Mouse (Mus musculus) frontal cortex, postnatal 36 days (tissue): ENCODE data around the gene Zbed4.
A peak's percentile ranks its signal among the peaks of the same experiment; 100 is the strongest.
"Not testable (repeated sequence)": the region's sequence is repeated elsewhere in the genome, so short reads cannot be mapped to it uniquely, and the experiment has no call there.

Experiments
- DNase-seq, 2 experiments: peaks; one replicate each; pipeline ENCODE4 v3.0.0; 2022; ENCODE audit warnings: low spot score in 2 of 2

Zbed4 gene

DNA sequence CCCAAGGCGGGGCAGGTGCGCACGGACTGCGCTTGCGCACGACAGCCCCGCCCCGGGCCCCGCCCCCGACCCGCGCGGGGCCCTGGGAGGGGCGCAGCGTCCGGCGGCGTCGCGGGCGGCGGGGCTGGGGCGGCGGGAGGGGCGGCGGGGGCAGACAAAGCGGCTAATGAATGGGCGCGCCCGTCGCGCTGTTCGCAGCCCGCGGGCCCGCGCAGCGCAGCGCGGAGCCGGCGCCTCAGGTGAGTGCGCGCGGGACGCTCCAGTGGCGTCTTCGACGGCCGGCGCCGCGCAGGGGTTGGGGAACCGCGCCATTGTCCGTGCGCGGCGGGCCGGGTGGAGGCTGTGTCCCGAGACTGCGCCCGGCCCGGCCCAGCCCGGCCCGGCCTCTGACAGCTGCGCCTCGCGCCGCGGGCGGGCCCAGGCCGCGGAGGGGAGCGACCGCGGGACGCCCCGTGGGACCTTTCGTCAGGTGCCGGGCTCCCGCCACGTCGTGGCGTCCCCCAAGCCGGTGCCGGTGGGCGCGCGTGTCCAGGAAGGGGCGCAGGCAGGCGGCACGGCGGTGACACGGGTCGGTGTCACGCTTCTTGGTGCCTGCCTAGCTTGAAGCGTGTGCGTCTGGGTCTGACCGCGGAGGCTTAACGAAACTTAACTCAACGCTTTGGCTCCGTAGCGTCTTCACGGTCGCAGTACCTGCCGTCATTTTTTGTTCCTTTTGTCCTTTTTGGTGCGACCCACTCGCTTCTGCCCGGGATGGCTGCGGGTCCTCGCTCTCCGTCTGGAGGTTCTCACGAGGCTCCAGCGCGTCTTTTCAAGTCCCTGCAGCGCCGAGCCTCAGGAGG is at the start of gene Zbed4:
Zbed4 (plus strand) TSS at position 97 of the 839 bp plus-strand sequence.
- peak; percentile 24 to 29 for DNase-seq

DNA sequence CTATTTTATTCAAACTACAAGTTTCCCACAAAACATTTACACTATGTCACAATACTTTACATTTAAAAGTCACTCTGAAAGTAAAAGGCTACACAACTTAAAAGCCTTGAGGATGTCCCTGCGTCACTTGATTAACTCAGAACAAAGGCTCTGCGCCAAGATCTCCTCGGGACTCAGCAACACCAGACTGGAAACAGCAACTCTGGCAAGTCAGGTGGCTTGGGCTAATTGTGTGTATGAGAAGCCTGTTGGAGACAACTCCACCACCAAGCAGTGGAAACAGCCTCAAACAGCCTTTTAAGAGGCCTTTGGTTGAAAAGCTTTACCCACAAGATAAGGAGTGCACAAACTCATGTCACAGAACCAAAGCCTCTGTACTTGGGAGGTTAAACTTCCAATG is 49.0 kb upstream of the Zbed4 start:
- DNase-seq: no peak

DNA sequence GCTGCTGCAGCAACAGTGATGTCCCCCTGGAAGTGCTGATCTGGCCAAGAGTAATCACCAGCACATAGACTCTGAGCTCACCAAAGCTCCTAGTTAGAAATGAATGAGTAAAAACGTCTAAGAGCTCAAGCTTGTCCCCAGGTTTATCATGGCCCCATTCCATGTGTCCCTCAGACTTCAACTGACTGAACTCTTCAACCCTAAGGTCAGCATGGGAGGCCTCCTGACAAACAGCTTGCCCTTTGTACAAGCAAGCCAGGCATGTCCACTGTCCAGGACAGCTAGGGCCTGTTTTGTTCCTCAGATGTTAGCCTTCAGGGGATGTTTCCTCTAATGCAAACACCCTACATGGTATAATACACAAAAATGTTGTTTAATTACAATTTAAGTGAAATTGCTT is 47.2 kb upstream of the Zbed4 start:
- DNase-seq: no peak

DNA sequence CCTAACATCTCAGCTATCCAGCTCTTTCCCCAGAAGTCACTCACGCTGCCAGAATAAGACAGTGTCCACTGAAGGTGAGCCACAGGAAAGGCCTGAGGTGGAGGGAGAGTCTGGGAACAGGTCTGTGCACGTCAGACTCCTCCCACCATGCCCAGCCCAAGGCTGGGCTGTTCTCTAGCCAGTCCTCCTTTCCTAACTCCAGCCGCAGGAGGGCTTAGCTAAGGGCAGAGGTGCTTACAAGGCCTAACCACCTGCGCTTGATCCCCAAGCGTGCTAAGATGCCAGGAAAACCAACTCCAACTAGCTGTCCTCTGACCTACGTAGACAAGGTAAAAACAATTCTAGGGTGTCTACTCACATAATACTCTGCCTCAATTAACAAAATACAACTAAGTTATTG is 45.1 kb upstream of the Zbed4 start:
- DNase-seq: no peak

DNA sequence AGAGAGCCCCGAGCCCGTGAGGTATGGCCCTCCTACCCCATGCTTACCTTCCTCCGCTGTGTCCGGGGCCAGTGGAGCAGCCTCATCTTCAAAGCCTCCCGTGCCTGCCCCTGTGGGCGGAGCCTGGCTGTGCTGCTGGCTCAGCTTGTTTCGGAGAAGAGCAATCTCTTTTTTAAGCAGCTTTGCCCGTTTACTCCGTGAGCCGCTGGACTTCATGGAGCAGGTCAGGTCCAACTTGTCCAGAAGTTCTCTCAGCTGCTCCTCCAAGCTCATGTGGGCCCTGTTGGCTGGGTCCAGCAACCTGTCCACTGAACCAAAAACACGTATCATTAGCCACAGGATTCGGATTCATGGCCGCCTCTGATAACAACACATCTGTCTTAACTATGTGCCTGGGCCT is 44.5 kb upstream of the Zbed4 start:
- DNase-seq: not testable (repeated sequence)

DNA sequence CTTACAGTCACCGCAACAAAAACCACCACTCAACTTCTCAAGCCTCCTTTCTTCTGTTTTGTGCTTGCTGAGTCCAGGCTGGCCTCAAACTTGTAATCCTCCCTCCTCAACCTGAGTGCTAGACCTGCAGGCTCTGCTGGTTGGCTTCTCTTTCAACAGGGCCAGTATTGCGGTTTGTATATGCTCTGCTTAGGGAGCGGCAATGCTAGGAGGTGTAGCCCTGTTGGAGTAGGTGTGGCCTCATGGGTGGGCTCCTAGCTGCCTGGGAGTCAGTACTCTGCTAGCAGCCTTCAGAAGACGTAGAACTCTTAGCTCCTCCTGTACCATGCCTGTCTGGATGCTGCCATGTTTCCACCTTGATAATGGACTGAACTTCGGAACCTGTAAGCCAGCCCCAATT is 43.3 kb upstream of the Zbed4 start:
- DNase-seq: no peak

DNA sequence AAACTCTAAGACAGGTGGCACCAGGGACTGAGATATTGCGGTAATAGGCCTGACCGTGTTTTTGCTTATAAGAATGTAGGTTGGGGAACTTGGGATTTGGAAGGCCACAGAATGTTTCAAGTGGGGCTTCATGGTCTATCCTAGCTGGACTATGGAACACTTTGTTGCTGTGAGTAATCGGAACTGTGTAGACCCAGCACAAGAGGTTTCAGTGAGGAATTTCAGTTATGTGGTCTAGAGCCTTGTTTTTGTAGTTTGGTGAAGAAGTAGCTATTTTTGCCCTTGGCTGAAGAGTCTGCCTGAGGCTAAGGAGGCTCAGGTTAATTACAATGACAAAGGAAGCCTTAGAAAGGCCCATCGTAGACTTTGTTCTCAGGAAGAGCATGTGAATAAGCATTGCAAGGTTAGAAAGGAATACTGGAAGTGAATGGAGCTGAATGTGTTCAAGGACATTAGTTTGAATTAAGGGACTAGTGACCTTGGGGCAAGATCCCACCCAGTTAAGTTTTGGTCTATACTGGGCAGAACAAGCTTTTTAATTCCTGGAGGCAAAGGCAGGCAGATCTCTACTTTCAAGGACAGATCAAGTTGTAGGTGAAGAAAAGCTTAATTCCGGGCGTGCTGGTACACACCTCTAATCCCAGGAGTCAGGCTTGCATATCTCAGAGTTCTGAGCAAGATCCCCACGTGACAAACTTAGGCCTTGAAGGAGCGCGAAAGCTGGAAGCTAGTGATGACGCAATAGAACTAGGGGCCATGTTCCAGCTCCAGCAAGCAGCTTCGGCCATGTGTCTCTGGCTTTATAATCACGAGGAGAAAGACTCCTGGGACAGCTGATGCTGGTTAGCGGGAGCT is 42.6 kb upstream of the Zbed4 start:
- no peak for DNase-seq

DNA sequence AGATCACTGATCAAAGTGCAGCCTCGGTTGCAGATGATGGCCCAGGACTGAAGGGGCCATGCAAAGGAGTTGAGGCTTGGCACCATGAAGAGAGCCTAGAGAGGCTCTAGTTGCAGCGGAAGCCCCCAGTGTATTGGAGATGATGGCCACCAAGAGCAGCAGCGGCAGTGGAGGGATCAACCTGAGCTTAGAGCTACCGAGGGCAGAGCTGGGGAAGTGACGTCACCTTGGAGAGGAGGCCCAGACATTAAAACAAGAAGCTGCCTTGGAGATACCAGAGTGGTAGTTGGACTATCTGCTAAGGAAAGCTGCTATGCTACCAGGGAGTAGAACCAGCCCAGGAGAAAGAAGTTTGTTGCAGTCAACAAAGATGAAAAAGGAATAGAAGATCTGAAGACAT is 41.6 kb upstream of the Zbed4 start:
- no peak for DNase-seq

DNA sequence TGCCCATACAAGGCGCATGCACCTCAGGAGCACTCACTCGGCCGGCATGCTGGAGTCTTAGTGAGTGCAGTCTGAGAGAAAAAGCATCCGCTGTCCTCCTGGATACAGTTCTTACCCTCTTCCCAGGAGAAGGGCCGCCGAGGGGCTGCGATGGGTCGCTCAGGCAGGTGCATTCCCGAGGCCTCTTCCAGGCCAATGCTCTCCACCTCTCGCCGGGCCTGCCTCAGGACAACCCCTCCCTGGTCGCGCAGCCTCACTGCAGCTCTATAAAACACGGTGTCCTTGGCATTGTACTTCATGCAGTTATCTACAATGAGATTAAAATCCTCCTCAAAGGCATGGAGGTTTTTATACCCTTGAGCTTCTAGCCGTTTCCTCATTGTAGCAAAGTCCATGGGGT is 39.0 kb upstream of the Zbed4 start:
- no peak for DNase-seq

DNA sequence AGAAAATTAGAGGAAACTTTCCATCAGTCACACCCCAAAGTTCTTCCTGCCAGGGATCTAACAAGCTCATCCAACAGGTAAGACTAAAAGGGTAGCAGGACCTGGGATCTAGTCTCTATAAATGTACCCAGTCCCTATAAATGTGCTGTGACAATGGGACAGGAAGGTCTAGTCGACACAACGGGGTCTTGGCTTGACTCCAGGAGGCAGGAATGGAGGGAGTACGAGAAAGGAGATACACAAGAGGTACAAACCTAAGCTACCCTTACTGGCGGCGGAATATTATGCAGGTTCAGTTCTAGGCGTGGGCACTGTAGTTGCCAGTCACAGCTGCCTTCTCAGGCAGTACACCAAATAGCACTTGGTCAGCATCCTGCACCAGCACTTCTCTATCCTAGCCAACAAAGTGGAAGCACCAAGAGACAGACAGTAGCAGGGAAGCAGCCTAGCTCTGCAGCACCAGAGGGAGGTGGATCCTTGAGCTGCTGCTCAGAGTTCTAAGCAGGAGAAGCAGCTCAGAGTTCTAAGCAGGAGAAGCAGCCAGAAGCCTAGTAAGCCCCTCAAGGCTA is 37.4 kb upstream of the Zbed4 start:
- DNase-seq: no peak

DNA sequence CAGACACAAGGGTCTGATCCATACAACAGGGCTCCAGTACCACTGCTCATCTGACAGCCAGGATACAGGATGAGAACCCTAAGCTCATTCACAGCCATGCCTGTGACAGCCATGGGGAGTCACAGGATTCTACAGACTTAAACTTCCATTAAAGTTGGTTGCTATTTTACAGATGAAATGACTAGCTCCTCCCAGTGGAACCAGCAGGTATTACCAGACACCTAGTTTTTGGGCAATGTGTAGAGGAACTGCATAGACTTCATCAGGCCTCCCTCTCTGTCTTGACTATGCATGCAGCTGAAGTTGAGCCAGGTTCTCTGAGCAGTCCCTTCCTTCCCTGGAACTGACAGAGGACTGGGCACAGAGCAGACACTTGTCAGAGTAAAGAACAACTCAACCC is 35.1 kb upstream of the Zbed4 start:
- DNase-seq: peak in 1 of 2 experiments; percentile 39

DNA sequence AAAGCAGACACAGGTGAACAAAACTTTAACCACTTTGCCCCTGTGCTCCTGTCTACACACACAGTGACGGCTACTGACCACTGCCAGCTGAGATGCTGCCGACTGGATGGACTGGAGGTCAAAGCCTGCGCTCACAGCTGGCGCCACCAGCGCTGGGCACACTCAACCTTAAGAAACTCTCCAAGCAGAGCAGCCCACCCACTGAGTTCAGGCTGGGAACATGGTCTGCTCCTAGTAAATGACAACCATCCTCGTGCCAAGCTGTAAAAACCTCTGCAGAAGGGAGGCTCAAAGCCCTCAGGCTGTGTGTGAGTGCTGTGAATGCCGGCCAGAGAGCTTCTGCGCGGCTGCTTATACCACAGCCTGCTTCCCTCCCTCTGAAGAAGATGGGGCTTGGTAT is 34.2 kb upstream of the Zbed4 start:
- DNase-seq: no peak

DNA sequence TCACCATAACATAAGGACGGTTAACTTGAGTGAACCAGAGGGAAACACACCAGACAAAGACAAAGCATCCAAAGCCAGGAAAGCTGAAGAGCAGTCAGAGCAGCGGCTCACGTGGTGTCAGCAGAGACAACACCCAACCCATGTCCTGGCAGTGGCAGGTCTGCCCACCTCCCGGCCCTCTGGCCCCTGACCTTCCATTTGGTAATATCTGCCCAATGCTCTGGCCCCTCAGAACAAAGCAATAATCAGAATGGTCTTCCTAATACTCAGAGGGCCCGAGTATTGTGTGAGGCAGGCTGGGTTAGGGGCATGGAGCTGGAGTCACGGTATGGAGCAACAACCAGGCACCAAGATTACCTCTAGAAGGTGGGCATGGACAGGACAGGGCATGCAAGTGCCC is 28.3 kb upstream of the Zbed4 start:
- DNase-seq: no peak

DNA sequence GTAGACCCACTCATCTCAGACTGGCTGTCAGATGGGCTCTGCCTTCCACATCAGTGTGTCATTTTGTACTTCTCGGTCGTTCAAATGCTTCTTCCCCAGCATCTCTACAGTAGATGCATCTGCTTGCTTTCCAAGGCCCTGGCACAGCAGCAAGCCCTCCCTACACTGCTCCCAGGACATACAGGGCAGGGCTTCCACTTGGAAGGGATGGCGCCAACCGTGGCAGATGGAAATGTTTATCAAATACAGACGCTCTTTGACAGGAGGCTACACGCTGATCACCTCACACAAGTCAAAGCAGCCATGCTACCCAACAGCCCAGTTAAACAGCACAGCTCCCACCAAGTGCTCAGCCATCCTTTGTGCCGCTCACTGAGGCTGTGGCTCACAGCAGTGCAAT is 27.1 kb upstream of the Zbed4 start:
- DNase-seq: no peak

DNA sequence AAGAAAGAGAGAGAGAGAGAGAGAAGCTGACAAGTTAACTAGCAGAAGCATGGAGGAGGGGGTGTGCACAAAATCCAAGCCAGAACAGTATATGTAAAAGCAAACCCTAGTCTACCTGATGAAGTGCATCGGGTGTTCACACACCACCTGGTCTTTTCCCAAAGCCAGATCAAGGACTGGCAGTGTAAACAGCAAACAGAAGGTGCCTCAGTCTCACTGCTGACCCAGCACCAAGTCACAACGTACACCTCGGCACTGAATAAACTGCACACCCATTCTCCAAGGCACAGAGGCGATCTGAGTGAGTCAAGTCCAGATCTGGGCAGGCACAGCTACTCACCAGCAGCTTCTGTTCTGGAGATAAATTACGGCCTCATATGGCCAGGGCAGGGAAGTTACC is 26.4 kb upstream of the Zbed4 start:
- DNase-seq: no peak

DNA sequence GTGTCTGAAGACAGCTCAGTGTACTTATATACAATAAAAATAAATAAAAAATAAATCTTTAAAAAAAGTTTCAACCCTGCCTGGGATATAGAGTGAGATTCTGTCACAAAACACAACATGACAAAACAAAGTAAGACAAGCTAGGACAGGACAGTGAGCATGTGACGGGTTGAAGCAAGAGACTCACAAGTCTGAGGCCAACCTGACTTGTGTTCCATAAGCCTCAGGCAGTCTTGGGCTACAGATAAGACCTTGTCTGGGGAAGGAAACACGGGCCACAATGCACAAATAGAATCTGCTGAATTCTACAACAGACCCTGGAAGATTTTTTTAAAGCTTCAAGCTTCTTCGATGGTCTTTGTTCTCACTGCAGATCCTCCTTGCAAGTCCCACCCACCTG is 24.3 kb upstream of the Zbed4 start:
- DNase-seq: no peak

DNA sequence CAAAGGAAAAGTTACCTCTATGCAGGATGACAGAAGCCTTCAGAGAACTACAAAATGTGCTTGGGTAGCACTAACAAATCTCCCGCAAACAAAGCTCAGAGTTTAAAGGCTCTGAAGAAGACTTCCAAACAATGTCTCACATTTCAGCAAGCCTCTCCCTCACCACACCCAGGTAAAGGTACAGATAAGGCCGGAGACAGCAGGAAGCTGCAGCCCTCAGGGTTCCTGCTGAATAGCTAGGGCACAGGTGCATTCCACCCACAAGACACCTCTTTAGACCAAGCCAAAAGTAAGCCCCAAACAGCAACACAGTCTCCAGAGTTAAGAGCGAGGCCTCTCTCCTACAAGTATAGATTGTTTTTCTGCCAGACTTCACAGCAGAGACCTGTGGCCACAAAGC is 20.7 kb upstream of the Zbed4 start:
- no peak for DNase-seq

DNA sequence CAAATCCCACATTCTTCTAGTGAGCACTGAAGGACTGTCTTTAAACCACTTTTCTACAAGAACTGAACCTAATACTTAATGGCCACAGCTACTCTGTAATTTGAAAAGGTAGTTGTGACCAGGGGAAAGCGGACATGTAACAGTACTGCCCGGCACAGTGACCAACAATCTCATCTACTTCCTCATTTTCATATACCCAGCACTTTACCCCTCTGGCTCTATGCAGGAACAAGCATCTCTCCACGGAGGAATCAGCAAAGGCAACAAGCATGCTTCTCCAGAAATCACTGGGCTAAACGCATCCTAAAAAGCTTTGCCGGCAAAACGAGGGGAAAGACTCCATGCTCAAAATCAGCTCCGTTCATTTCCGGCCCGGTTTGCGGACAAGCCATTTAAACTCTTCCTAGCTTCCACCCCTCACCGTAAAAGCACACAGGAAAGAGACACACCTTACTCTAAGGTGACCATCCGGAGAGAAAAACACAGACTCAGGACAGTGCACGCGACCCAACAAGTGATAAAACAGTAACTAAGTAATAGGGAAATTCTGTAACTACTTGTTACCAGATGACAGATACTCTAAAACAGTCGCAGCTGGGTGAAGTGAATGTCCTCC is 18.9 kb upstream of the Zbed4 start:
- DNase-seq: no peak

DNA sequence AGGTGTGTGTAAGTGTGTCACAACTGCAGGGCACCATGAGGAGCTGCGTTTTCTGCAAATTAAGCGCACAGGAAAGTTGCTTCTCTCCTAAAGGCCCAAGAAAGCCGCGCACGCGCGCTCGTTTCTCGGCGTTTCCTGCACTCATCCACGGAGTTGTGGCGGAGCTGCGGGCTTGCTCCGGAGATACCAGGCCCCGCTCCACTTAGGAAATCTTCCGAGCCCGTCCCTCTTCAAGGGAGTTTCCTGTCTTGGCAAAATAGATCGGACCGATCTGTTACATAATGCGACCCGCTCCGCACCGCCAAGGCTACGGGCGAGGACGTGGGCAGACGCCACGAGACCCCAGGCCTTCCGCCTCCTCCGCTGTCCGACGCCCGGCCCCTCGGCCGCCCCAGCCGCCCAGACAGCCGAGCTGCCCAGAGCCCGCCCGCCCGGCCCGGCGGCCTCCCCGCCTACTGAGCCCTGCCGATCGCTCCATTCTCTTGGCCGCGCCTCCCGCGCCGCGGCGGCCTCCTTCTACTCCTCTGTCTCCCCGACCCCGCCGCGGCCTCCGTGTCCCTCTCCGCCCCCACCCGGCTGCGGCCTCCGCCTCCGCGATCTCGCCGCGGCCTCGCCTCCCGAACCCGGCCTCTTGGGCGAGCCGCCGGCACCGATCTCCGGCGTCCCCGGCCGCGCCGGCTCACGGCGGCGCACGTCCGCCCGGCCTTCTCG is 18.3 kb upstream of the Zbed4 start:
- peak; percentile 58 to 70 for DNase-seq

DNA sequence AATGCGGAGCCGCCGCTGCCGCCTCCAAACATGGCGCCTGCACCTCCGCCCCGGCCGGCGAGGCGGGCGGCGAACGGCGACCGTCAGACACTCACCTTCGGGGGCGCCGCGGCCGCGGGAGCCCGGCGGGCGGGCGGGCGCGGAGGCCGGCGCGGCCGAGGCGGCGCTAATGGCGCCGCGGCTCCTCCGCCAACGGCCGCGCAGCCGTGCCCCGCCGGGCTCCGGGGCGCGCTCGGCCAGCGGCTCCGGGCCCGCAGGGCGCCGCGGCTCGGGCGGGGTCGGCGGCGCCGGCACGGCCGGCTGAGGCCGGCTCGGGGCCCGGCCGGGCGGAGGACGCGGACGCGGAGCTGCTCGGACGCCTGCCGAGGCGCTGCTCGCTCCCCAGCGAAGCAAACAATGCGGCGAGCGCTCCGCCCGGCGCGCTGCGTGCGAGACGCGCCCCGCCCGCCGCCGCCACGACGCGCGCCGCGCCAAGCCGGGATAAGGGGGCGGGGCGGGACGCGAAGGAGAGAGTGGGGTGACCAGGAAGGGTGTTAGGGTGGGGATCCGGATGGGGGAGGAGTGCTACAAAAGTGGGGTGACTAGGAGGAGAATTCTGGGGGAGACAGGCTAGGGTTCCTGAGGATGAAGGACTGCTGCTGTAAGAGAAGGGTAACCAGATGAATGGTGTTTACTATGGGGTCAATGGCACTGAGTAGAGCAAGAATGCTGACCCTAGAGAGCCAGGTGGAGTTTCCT is 17.5 kb upstream of the Zbed4 start, which contains the start of gene Brd1:
Brd1 (minus strand) TSS at position 400 of the 738 bp plus-strand sequence.
- DNase-seq: peak; percentile 74 to 77

DNA sequence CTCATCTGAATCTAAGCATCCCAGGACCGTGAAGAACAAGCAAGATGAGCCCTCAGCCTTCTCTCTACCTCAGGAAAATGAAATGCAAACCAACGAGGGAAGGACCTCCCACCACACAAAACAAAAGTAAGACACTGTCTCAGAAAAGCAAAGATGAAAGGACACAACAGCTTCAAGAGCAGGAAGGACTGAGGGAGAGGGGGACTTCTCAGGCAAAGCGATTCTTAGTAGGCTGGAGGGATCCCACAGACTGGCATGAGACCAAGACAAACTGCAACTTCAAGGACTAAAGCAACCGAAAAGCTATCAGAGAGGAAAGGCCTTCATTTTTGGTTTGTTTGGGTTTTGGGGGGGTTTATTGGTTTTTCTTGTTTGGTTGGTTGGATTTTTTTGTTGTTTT is 15.3 kb upstream of the Zbed4 start:
- DNase-seq: no peak
